Mouse (Mus musculus) kidney, adult 2 months (tissue): ENCODE results near the gene Dpp4.

Experiments
- CTCF ChIP-seq: fragments of 200-500 bp; conservative IDR thresholded peaks from 2 replicates; pipeline ENCODE4 v1.5.1; 2011; ENCODE audit warnings: low read depth, mild to moderate bottlenecking, control low read depth, low read length, moderate library complexity, mixed read lengths; ENCODE audit not compliant: insufficient read depth, insufficient read length
- POLR2A ChIP-seq: fragments of 200-500 bp; IDR thresholded peaks from one replicate; pipeline ENCODE4 v1.6.1; 2011; ENCODE audit warnings: low read depth, low read length, control low read depth

DNA sequence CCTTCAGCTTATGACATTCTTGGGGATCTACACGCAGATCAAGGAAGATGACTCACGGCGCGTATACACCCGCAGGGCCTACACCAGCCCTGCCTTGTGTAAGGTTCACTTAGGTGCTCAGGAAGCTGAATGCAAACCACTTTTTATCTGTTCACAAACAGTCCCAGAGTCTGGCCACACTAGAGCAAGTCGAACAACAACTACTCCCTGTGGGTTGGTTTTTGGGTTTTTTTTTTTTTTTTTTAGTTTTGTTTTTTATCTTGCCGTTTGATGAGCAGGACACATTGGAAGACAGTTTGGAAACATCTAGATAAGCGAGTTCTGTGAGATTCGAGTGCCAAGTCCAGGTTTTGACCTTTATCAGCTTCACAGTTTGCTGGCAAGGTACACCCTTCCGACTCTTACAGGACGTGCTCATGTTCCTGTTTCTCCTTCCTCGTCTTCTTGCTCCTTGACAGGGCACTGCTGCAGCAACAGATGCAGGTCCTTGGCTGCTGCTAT lies 21.0 kb downstream of the Dpp4 start:
- TF ChIP-seq CTCF, result no peak
- no peak for TF ChIP-seq POLR2A
